Mouse (Mus musculus) CH12.LX (cell line): ENCODE results near the gene Mon1a.

Experiments used
- CHD2 ChIP-seq: IDR thresholded peaks from 2 replicates; pipeline ENCODE4 v1.6.1; 2011; ENCODE audit warnings: low read length, improper control_type of control experiment
- ELF1 ChIP-seq: IDR thresholded peaks from 2 replicates; pipeline ENCODE4 v1.6.1; 2014; ENCODE audit warnings: low read depth, mild to moderate bottlenecking, inconsistent platforms, low read length, improper control_type of control experiment
- EP300 ChIP-seq: IDR thresholded peaks from 2 replicates; pipeline ENCODE4 v1.6.1; 2011; ENCODE audit warnings: low read length, improper control_type of control experiment
- MAX ChIP-seq: IDR thresholded peaks from 2 replicates; pipeline ENCODE4 v1.6.1; 2011; ENCODE audit warnings: low read length, improper control_type of control experiment
- MEF2A ChIP-seq: IDR thresholded peaks from 2 replicates; pipeline ENCODE4 v1.6.1; 2014; ENCODE audit warnings: low read depth, mild to moderate bottlenecking, inconsistent platforms, low read length, improper control_type of control experiment, borderline replicate concordance
- MYC ChIP-seq: IDR thresholded peaks from 2 replicates; pipeline ENCODE4 v1.6.1; 2011; ENCODE audit warnings: low read depth, mild to moderate bottlenecking, improper control_type of control experiment, low read length
- RAD21 ChIP-seq: IDR thresholded peaks from 2 replicates; pipeline ENCODE4 v1.6.1; 2011; ENCODE audit warnings: low read depth, mild to moderate bottlenecking, low read length, improper control_type of control experiment, moderate library complexity
- SMC3 ChIP-seq: IDR thresholded peaks from 2 replicates; pipeline ENCODE4 v1.6.1; 2011; ENCODE audit warnings: low read depth, low read length, improper control_type of control experiment
- USF1 ChIP-seq: IDR thresholded peaks from 2 replicates; pipeline ENCODE4 v1.6.1; 2014; ENCODE audit warnings: low read depth, mild to moderate bottlenecking, inconsistent platforms, low read length, improper control_type of control experiment

- no peak for TF ChIP-seq USF1
- no peak for TF ChIP-seq RAD21
- TF ChIP-seq MEF2A, result peak; percentile 28; the same call in 1 of the 2 replicates
- TF ChIP-seq EP300, result no peak
- TF ChIP-seq SMC3, result no peak
- TF ChIP-seq MAX, result peak; percentile 70; the same call in 1 of the 2 replicates
- peak; percentile 87 for TF ChIP-seq ELF1
- TF ChIP-seq CHD2, result peak; percentile 85
- TF ChIP-seq MYC, result peak; percentile 57; the same call in 1 of the 2 replicates
These were observed 62.8 kb downstream of the Mon1a start for GRCm38 (mm10) chr9:107950460-107951355.
